Mouse (Mus musculus) urinary bladder, postnatal 36 days (tissue): ENCODE measurements around the gene Fcgr3.

ENCODE experiments used
- DNase-seq, 2 experiments: peaks; one replicate each; pipeline ENCODE4 v3.0.0; 2022; ENCODE audit warnings: low spot score in 2 of 2, mixed read lengths in 1 of 2

The Fcgr3 gene

GRCm38 (mm10) chr1:171011733-171012132, 53.0 kb downstream of the Fcgr3 start:
- no peak for DNase-seq

DNA sequence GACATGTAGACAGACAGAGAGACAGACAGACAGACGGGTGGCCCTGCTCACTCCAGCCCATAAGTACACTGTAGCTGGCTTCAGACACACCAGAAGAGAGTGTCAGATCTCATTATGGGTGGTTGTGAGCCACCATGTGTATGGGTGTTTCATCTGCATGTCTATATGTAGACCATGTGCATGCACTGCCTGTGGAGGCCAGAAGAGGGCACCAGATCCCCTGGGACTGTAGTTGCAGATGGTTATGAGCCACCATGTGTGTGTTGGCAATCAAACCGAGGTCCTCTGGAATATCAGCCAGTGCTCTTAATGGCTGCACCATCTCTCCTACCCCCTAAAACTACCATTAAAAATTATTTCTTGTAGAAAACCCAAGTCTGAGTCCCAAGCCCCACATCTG, 57.8 kb downstream of the Fcgr3 start:
- DNase-seq: no peak

DNA sequence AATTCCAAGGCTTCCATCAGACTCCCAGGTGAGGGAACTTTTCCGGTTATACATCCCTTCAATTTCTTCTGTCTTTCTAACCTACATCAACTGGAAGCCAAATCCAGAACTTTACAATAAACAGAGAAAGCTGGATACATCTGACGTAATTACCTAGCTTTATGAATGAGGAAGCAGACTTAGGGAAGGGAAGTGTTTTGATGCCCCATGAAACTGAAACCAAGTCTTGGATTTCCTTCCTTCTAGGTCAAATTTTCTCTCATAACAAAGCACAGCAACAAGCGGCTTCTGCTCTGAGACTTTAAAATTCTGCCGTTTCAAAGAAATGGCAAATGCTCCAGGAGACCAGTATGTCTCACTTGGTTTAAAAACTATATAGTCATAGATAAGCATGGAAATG, 58.4 kb downstream of the Fcgr3 start:
- no peak for DNase-seq

DNA sequence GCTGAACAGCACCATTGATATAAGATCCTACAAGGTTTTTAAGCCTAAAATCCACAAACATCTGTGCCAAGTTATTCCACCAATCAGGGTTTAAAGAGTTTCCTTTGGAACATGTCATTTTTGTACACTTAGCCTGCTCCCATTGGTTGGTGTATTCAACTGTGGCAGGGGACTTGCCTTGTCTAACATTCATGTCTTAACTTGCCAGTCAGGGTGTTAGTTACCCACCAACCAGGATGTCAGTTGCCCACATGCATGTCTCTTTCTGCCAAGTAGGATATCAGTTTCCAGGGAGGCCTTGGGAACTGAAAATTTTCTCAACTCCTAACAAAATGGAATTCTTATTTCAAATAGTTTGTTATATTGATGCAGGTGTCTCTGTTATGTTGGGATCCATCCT, 59.1 kb downstream of the Fcgr3 start:
- no peak for DNase-seq

- DNase-seq: no peak
These were observed 59.7 kb downstream of the Fcgr3 start for GRCm38 (mm10) chr1:171005081-171005480.
